8 mouse cellular contexts compared by ENCODE assay signal in genomic region chr8:105855248-105856167, GRCm38 (mm10). TPM values are rescaled to one million over a fixed set of nuclear protein-coding genes. Genes with fewer than 3 reads are reported as not detected.
A peak's percentile ranks its signal among the peaks of the same experiment; 100 is the strongest.
DNase-seq lines count a peak whose midpoint lies in the region; ATAC-seq and TF ChIP-seq lines count a peak whose summit lies in the region.

No protein-coding gene starts in this region.

- peaks cover 9% of the 10 kb centered on the region; the same call in 1 of the 2 replicates for H3K36me3 ChIP-seq in embryonic facial prominence, embryonic 12.5 days
- no peaks in the 10 kb centered on the region for H3K36me3 ChIP-seq in heart, embryonic 11.5 days (ENCODE audit: control insufficient read depth, insufficient read depth, low read length)

- no peak for TF ChIP-seq CTCF in lung, adult 2 months (IDR thresholded peaks at IDR 0.05; ENCODE audit: insufficient read depth, low read length)

- ATAC-seq in embryonic facial prominence, embryonic 12.5 days (ENCODE audit: insufficient number of reproducible peaks, insufficient read depth, low FRiP score, low TSS enrichment): peak; percentile 3
- peak; percentile 48 for ATAC-seq in heart, embryonic 11.5 days (replicated peaks; ENCODE audit: insufficient number of reproducible peaks, low FRiP score, low TSS enrichment)

- H3K4me2 ChIP-seq in embryonic facial prominence, embryonic 12.5 days (replicated peaks): peak overlapping the region; percentile 96
- peak overlapping the region; percentile 99 for H3K4me2 ChIP-seq in heart, embryonic 11.5 days

- TF ChIP-seq POLR2A in lung, adult 2 months (IDR thresholded peaks at IDR 0.05; ENCODE audit: borderline replicate concordance, extremely low read depth, low read depth, low read length): 0 out of 2 replicates have a peak, but pooled peaks have one; percentile 19

- no peaks in the 10 kb centered on the region for H3K9me3 ChIP-seq in embryonic facial prominence, embryonic 12.5 days
- H3K9me3 ChIP-seq in heart, embryonic 11.5 days (replicated peaks; ENCODE audit: control insufficient read depth, low read length): no peaks in the 10 kb centered on the region

- under 1% methylated on average over 71 of the region's 71 CpGs for WGBS in embryonic facial prominence, embryonic 12.5 days
- under 1% methylated on average over 68 of the region's 71 CpGs for WGBS in heart, embryonic 11.5 days (ENCODE audit: insufficient replicate concordance)
- under 1% methylated on average over 71 of the region's 71 CpGs for WGBS in lung, adult 2 months

- H3K27ac ChIP-seq in embryonic facial prominence, embryonic 12.5 days: peak overlapping the region; percentile 89
- H3K27ac ChIP-seq in heart, embryonic 11.5 days (ENCODE audit: low read depth, low read length): peak overlapping the region; percentile 86

- H3K4me1 ChIP-seq in embryonic facial prominence, embryonic 12.5 days: peaks cover 44% of the 10 kb centered on the region
- H3K4me1 ChIP-seq in heart, embryonic 11.5 days (ENCODE audit: control insufficient read depth, insufficient read depth, low read length): peaks cover 33% of the 10 kb centered on the region
- H3K4me1 ChIP-seq in lung, adult 2 months (ENCODE audit: control insufficient read depth, insufficient read depth, low read length): peaks cover 13% of the 10 kb centered on the region

- peak overlapping the region; percentile 76 for H3K9ac ChIP-seq in embryonic facial prominence, embryonic 12.5 days
- H3K9ac ChIP-seq in heart, embryonic 11.5 days (ENCODE audit: low read depth, low read length): peak overlapping the region; percentile 90

- H3K27me3 ChIP-seq in embryonic facial prominence, embryonic 12.5 days: no peaks in the 10 kb centered on the region
- H3K27me3 ChIP-seq in heart, embryonic 11.5 days (ENCODE audit: control insufficient read depth, insufficient read depth, low read length): no peaks in the 10 kb centered on the region

- peak overlapping the region; percentile 80 for H3K4me3 ChIP-seq in embryonic facial prominence, embryonic 12.5 days
- peak overlapping the region; percentile 83 for H3K4me3 ChIP-seq in heart, embryonic 11.5 days (ENCODE audit: low read depth, low read length)
- peak overlapping the region; percentile 92 for H3K4me3 ChIP-seq in lung, adult 2 months (replicated peaks; ENCODE audit: extremely low read depth, low read depth, low read length)

- peak; percentile 61 for DNase-seq in 3T3-L1 (ENCODE audit: low read depth, low spot score)
- peak; percentile 44 for DNase-seq in ZHBTc4 (ENCODE audit: low read depth, low spot score)
- peak; percentile 50 to 71 for DNase-seq in kidney, postnatal 25 days
- DNase-seq in lung, adult 2 months: no peak
- DNase-seq in right cerebral cortex, adult 2 months (ENCODE audit: low spot score in 2 of 2): peak; percentile 53 to 61
- peak; percentile 32 to 43 for DNase-seq in urinary bladder, postnatal 36 days (ENCODE audit: low spot score in 2 of 2)

RNA-seq across cellular contexts. Expression of gene Thap11, which starts 0.6 kb away (rescaled TPM):
- polyA plus RNA-seq in embryonic facial prominence, embryonic 12.5 days (2016; fragmentation: Nextera tagmentation; extraction: Ambion mirVana): 84.6 and 86.8 TPM in 2 replicates
- 47.2 and 49.8 TPM in 2 replicates for polyA plus RNA-seq in heart, embryonic 11.5 days (2014; fragmentation: Nextera tagmentation; extraction: Ambion mirVana)
- 54.9 and 60.8 TPM in 2 replicates for polyA plus RNA-seq in lung, adult 2 months (2012; rRNA removed)

RNA-seq across cellular contexts. Expression of gene Cenpt, which starts 2.4 kb away (rescaled TPM):
- 59.8 and 60.6 TPM in 2 replicates for polyA plus RNA-seq in embryonic facial prominence, embryonic 12.5 days (2016; fragmentation: Nextera tagmentation; extraction: Ambion mirVana)
- polyA plus RNA-seq in heart, embryonic 11.5 days (2014; fragmentation: Nextera tagmentation; extraction: Ambion mirVana): 45.7 and 47.9 TPM in 2 replicates
- polyA plus RNA-seq in lung, adult 2 months (2012; rRNA removed): 12.0 and 17.4 TPM in 2 replicates

RNA-seq across cellular contexts. Expression of gene Nutf2, which starts 4.9 kb away (rescaled TPM):
- 228 and 268 TPM in 2 replicates for polyA plus RNA-seq in embryonic facial prominence, embryonic 12.5 days (2016; fragmentation: Nextera tagmentation; extraction: Ambion mirVana)
- 231 and 265 TPM in 2 replicates for polyA plus RNA-seq in heart, embryonic 11.5 days (2014; fragmentation: Nextera tagmentation; extraction: Ambion mirVana)
- 17.9 and 27.0 TPM in 2 replicates for polyA plus RNA-seq in lung, adult 2 months (2012; rRNA removed)

RNA-seq across cellular contexts. Expression of gene Edc4, which starts 25.2 kb away (rescaled TPM):
- polyA plus RNA-seq in embryonic facial prominence, embryonic 12.5 days (2016; fragmentation: Nextera tagmentation; extraction: Ambion mirVana): 70.5 and 72.6 TPM in 2 replicates
- polyA plus RNA-seq in heart, embryonic 11.5 days (2014; fragmentation: Nextera tagmentation; extraction: Ambion mirVana): 22.2 and 29.7 TPM in 2 replicates
- 78.8 and 90.9 TPM in 2 replicates for polyA plus RNA-seq in lung, adult 2 months (2012; rRNA removed)

RNA-seq across cellular contexts. Expression of gene Tsnaxip1, which starts 28.0 kb away (rescaled TPM):
- 0.43 TPM in 1 of 2 replicates, not detected in the other for polyA plus RNA-seq in embryonic facial prominence, embryonic 12.5 days (2016; fragmentation: Nextera tagmentation; extraction: Ambion mirVana)
- 0.07 and 0.13 TPM in 2 replicates for polyA plus RNA-seq in heart, embryonic 11.5 days (2014; fragmentation: Nextera tagmentation; extraction: Ambion mirVana)
- 1.0 and 2.2 TPM in 2 replicates for polyA plus RNA-seq in lung, adult 2 months (2012; rRNA removed)
